Mouse (Mus musculus) kidney, embryonic 16.5 days (tissue): Measurements from ENCODE around the gene Tspear. TPM values are rescaled to one million over a fixed set of nuclear protein-coding genes. Genes with fewer than 3 reads are reported as not detected.
A peak's percentile ranks its signal among the peaks of the same experiment; 100 is the strongest.

ENCODE experiments used
- ATAC-seq: fragments of 200-750 bp; cut with Nextera tagmentation; 2 replicates; pipeline ENCODE4 v1.8.0; 2017; ENCODE audit warnings: moderate TSS enrichment; ENCODE audit not compliant: low FRiP score, low TSS enrichment
- H3K27ac ChIP-seq: fragments of 300-500 bp; sonication (generic); 2 replicates; pipeline ENCODE4 v1.5.1; 2014; ENCODE audit warnings: low read length
- H3K27me3 ChIP-seq: fragments of 300-500 bp; sonication (generic); 2 replicates; pipeline ENCODE4 v1.6.1; 2014; ENCODE audit warnings: low read length, control low read depth, mixed read lengths; ENCODE audit not compliant: insufficient read depth
- H3K36me3 ChIP-seq: fragments of 300-500 bp; sonication (generic); 2 replicates; pipeline ENCODE4 v1.6.1; 2014; ENCODE audit warnings: low read length, control low read depth, mixed read lengths; ENCODE audit not compliant: insufficient read depth
- H3K4me1 ChIP-seq: fragments of 300-500 bp; sonication (generic); 2 replicates; pipeline ENCODE4 v1.6.1; 2014; ENCODE audit warnings: low read length, control low read depth, mixed read lengths; ENCODE audit not compliant: insufficient read depth
- H3K4me2 ChIP-seq: fragments of 300-500 bp; sonication (generic); replicated peaks from 2 replicates; pipeline ENCODE4 v1.6.1; 2014; ENCODE audit warnings: low read depth, low read length
- H3K4me3 ChIP-seq: fragments of 300-500 bp; sonication (generic); 2 replicates; pipeline ENCODE4 v1.5.1; 2014; ENCODE audit warnings: mild to moderate bottlenecking, low read length
- H3K9ac ChIP-seq: fragments of 300-500 bp; sonication (generic); replicated peaks from 2 replicates; pipeline ENCODE4 v1.6.1; 2014; ENCODE audit warnings: low read length
- H3K9me3 ChIP-seq: fragments of 300-500 bp; sonication (generic); 2 replicates; pipeline ENCODE4 v1.6.1; 2016; ENCODE audit warnings: low read length, control low read depth
- WGBS: fragments of 180-500 bp; shearing (Covaris S2); extraction: QIAGEN DNeasy Blood & Tissue Kit; methylation state at CpG from one replicate; pipeline ENCODE4 v1.1.7; 2014; 5-methylcytosine and 5-hydroxymethylcytosine counted together
- polyA plus RNA-seq: library from polyadenylated mRNA; unstranded; fragments of >200 nt; fragmentation: Nextera tagmentation; extraction: Ambion mirVana; gene quantifications from 2 replicates; pipeline ENCODE4 v1.2.1, GENCODE M21; 2015

The Tspear gene
- 0.26 and 0.71 TPM in 2 replicates for polyA plus RNA-seq

DNA sequence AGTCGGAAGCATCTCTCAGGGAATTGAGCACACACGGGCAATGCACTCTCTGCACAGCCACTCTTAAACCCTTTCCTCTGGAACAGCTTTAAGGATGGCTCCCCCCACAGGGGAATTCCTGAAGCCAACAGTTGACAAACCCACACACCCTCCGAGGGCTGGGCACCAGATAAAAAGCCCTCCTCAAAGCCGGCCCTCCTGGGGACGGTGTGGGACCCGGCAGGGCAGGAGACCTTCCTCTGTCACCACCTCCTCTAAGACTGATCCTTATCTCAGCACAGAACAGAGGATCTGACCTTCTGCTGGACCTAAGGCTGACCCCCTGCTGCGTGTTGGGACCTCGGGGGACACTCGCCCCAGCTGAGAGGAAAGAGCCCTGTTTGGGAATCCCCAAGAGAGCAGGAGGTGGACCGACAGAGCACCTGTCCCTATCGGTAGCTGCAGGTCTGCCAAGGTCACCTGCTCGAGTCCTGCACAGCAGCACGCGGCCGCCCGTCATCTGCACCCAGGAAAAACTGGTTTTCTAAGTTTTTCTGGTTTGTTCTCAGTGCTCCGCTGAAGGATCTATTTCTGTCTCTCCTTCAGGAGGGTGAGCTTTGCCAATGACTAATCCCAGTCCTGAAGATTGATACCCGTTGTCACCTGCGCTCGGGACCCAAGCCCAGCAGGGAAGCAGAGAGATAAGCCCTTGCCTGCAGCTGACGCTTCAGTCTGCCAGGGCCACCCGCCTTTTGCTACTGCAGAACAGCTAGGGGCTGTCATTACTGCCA lies at the start of gene Tspear:
Tspear (plus strand) TSS at position 675 of the 770 bp plus-strand sequence.
- no peak within 1 kb of the TSS for H3K9ac ChIP-seq
- 0 out of 2 replicates have a peak, but pooled peaks cover 2% of the 10 kb centered on the region for H3K4me1 ChIP-seq
- H3K27ac ChIP-seq: no peak within 1 kb of the TSS
- peaks cover 37% of the 10 kb centered on the region for H3K27me3 ChIP-seq
- H3K4me3 ChIP-seq: no peak within 1 kb of the TSS
- no peaks in the 10 kb centered on the region for H3K9me3 ChIP-seq
- peak; percentile 63; the same call in 1 of the 2 replicates for ATAC-seq
- no peaks in the 10 kb centered on the region for H3K36me3 ChIP-seq
- WGBS: 3% methylated on average over 22 of the region's 22 CpGs
- H3K4me2 ChIP-seq: no peak within 1 kb of the TSS

DNA sequence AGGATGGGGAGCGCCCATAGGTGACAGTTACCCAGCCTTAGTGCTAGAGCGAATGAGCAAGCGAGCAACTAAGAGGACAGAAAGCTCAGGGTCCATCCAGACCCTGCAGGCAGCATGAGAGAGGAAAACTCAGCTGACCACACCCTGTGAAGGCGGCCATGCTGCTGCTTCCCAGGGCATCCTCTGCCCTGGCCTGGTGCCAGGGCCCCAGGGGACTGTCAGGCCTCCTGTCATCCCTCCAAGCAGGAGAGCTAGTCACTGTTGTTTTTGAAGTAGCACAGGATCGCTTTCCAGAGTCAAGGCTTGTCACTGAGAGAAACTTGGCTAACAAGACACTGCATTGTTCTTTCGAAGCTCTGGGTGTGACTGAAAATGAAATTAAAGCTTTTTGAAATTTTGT lies 47.4 kb upstream of the Tspear start:
- Histone ChIP-seq H3K27ac (no peak overlapping the region), H3K4me1 (peaks cover 6% of the 10 kb centered on the region; the same call in 1 of the 2 replicates), H3K9me3 (no peaks in the 10 kb centered on the region), H3K4me2 (no peak overlapping the region), H3K36me3 (peaks cover 52% of the 10 kb centered on the region), H3K9ac (no peak overlapping the region), H3K4me3 (no peak overlapping the region), H3K27me3 (no peaks in the 10 kb centered on the region)
- 81% methylated on average over 6 of the region's 6 CpGs for WGBS
- ATAC-seq: no peak

DNA sequence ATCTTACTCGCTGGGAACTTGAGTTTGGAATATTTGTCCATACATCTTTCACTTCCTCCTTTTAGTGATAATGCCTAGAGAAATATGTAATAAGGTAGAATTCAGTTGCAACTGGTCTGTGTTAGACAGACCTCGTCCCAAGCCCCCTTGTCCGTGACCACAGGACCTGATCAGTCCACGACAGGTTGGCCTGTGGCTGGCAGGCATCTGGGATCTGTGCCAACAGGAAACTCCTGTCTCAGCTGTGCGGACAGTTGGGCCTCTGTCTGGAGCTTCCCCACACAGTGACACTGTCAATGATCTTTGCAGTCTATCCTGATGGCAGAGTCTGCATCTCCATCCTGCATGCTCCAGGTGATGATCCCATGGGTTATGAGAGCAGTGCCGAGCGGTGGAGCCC lies 43.2 kb upstream of the Tspear start:
- WGBS: 69% methylated on average over 7 of the region's 7 CpGs
- no peak for ATAC-seq
- no peaks in the 10 kb centered on the region for H3K27me3 ChIP-seq
- no peak overlapping the region for H3K4me2 ChIP-seq
- no peak overlapping the region for H3K9ac ChIP-seq
- no peak overlapping the region for H3K4me3 ChIP-seq
- no peaks in the 10 kb centered on the region for H3K4me1 ChIP-seq
- H3K27ac ChIP-seq: no peak overlapping the region
- peaks cover 56% of the 10 kb centered on the region for H3K36me3 ChIP-seq
- no peaks in the 10 kb centered on the region for H3K9me3 ChIP-seq

- Histone ChIP-seq H3K36me3 (peaks cover 51% of the 10 kb centered on the region), H3K27me3 (no peaks in the 10 kb centered on the region), H3K27ac (no peak overlapping the region), H3K4me2 (no peak overlapping the region), H3K9me3 (no peaks in the 10 kb centered on the region), H3K4me1 (no peaks in the 10 kb centered on the region), H3K4me3 (no peak overlapping the region), H3K9ac (no peak overlapping the region)
- no peak for ATAC-seq
- WGBS: 90% methylated on average over 5 of the region's 5 CpGs
Measured at GRCm38 (mm10) chr10:77645571-77645970, 40.8 kb upstream of the Tspear start.

- no peaks in the 10 kb centered on the region for H3K27me3 ChIP-seq
- peaks cover 33% of the 10 kb centered on the region for H3K36me3 ChIP-seq
- 94% methylated on average over 1 of the region's 1 CpGs for WGBS
- H3K4me3 ChIP-seq: no peak overlapping the region
- no peak overlapping the region for H3K4me2 ChIP-seq
- no peak for ATAC-seq
- no peaks in the 10 kb centered on the region for H3K9me3 ChIP-seq
- no peak overlapping the region for H3K9ac ChIP-seq
- H3K27ac ChIP-seq: no peak overlapping the region
- no peaks in the 10 kb centered on the region for H3K4me1 ChIP-seq
Measured at GRCm38 (mm10) chr10:77647461-77647860, 38.9 kb upstream of the Tspear start.

DNA sequence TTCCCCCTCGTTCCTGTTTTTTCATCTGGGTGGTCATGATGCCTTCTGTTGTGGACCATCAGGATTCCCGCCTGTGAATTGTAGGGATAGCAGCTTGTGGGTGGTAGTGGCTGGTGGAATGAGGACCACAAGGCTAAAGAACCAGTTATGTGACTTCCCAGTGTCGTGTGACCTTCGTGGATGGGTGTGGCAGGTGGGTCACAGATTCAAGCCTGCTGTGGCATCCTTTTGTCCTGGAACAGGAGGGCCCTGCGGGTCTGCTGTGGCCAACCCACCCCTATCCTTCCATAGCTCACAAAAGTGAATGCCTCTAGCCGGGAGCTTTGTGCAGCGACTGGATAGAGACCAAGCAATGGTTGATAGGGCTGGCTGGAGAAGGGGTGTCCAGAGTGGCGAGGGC lies 38.5 kb upstream of the Tspear start:
- no peaks in the 10 kb centered on the region for H3K9me3 ChIP-seq
- H3K36me3 ChIP-seq: peaks cover 31% of the 10 kb centered on the region
- 84% methylated on average over 8 of the region's 8 CpGs for WGBS
- no peaks in the 10 kb centered on the region for H3K27me3 ChIP-seq
- H3K4me3 ChIP-seq: no peak overlapping the region
- no peaks in the 10 kb centered on the region for H3K4me1 ChIP-seq
- H3K9ac ChIP-seq: no peak overlapping the region
- no peak overlapping the region for H3K4me2 ChIP-seq
- H3K27ac ChIP-seq: no peak overlapping the region
- ATAC-seq: no peak

DNA sequence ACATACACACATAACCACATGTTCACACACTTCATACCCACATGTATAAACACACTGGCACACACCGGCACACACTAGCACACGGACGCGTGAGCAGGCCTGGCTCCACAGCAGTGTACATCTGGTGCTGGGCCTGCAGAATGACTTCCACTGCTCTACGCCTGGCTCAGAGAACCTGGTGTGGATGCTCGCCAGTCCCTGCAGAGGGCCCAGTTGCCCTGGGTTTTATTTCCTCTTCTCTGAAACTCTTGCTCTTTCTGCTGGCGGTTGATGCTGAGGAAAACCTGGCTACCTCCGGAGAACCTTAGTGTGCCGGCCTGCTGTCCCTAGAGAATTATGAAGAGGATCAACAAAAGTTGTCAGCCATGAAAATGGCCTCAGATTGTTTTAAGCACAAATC lies 34.3 kb upstream of the Tspear start:
- Histone ChIP-seq H3K27me3 (no peaks in the 10 kb centered on the region), H3K36me3 (no peaks in the 10 kb centered on the region), H3K4me2 (no peak overlapping the region), H3K4me3 (no peak overlapping the region), H3K9me3 (no peaks in the 10 kb centered on the region), H3K4me1 (no peaks in the 10 kb centered on the region), H3K27ac (no peak overlapping the region), H3K9ac (no peak overlapping the region)
- WGBS: 87% methylated on average over 9 of the region's 9 CpGs
- ATAC-seq: no peak

GRCm38 (mm10) chr10:77658286-77658994 lies 27.9 kb upstream of the Tspear start:
- H3K4me2 ChIP-seq: no peak overlapping the region
- no peak overlapping the region for H3K9ac ChIP-seq
- H3K27ac ChIP-seq: no peak overlapping the region
- H3K4me3 ChIP-seq: no peak overlapping the region
- 0 out of 2 replicates have a peak, but pooled peaks cover 3% of the 10 kb centered on the region for H3K4me1 ChIP-seq
- no peaks in the 10 kb centered on the region for H3K36me3 ChIP-seq
- 32% methylated on average over 15 of the region's 15 CpGs for WGBS
- ATAC-seq: peak; percentile 80
- H3K27me3 ChIP-seq: 0 out of 2 replicates have a peak, but pooled peaks cover under 1% of the 10 kb centered on the region
- H3K9me3 ChIP-seq: no peaks in the 10 kb centered on the region

DNA sequence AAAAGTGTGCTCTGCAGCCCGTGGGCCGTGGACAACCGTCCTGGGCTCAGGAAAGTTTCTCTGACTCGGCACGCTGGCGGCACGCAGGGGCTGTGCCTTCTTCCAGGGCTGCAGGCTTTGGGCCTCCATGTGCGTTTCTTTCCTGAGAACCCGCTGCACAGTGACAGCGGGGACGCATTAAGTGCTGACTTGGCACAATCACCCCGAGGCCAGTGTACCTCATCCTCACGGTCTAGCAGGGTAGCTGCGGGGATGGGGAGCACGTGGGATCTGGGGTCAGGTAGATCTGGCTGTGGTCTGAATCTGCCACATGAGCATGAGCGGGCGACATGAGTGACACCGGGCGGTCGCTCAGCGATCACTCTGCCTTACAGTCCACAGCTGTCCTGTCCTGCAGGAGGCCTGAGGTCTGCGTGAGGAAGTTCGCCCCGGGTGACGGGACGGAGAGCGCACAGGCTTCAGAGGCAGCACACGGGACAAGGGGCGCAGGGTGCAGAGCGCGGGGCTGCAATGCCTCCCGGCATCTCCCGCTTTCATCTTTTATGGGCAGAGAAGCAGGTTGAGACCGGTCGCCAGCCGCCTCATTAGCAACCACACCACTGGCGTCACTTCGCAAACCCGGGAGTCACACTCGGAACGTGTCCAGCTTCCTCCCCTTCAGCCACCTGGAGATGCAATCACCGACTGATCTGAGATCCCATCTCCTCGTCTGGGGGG lies 22.3 kb upstream of the Tspear start:
- Histone ChIP-seq H3K4me2 (peak overlapping the region; percentile 35), H3K27me3 (0 out of 2 replicates have a peak, but pooled peaks cover 2% of the 10 kb centered on the region), H3K27ac (no peak overlapping the region), H3K4me1 (no peaks in the 10 kb centered on the region), H3K36me3 (no peaks in the 10 kb centered on the region), H3K9me3 (no peaks in the 10 kb centered on the region), H3K4me3 (peak overlapping the region; percentile 16; the same call in 1 of the 2 replicates), H3K9ac (no peak overlapping the region)
- 25% methylated on average over 43 of the region's 43 CpGs for WGBS
- 0 out of 2 replicates have a peak, but pooled peaks have one; percentile 27 for ATAC-seq
